Mouse (Mus musculus): ENCODE results near the gene Vmn1r207-ps.
"Not testable (repeated sequence)": the region's sequence is repeated elsewhere in the genome, so short reads cannot be mapped to it uniquely, and the experiment has no call there.

DNA sequence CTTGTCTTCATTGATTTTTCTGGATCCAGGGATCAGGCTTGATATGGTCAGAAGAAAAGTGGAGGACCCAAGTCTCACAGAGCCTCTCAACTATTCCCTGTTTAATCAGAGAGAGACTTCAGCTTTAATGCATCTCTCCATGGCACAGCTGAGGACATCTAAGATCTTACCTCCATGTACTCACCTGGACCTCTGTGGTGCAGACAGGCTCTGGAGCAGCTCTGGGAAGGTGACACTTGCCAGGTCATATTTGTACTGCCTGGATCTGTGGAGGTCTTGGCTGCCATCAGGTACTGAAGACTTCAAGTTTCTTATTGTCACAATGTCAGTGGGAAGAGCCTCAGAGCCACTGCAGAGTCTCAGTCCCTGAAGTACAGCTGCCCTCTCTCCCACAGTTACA, at the start of gene Vmn1r207-ps:
- TF ChIP-seq CTCF (IDR thresholded peaks at IDR 0.05; ENCODE audit: low read depth, low read length); GATA1 (IDR thresholded peaks at IDR 0.05; ENCODE audit: borderline replicate concordance, low read length); POLR2AphosphoS5 (IDR thresholded peaks at IDR 0.05; ENCODE audit: insufficient replicate concordance, low read depth, low read length): not testable (repeated sequence)

All from G1E (cell line).